Mouse (Mus musculus) left cerebral cortex, postnatal 36 days (tissue): Measurements from ENCODE around the gene Lancl1. TPM values are rescaled to one million over a fixed set of nuclear protein-coding genes. Genes with fewer than 3 reads are reported as not detected.

ENCODE experiments used
- DNase-seq, 2 experiments: peaks; one replicate each; pipeline ENCODE4 v3.0.0; 2021 to 2022; ENCODE audit warnings: low spot score in 2 of 2, mixed read lengths in 1 of 2
- intact Hi-C: fragments of 180-260 bp; cut with DNase I; formaldehyde crosslinking; loops from one replicate; pipeline ENCODE4 v1.15.1; 2025
- total RNA-seq, 2 experiments: library from RNA; stranded (reverse); gene quantifications; 2 replicates each; pipeline ENCODE4 v1.2.3; 2021

Gene Lancl1
- total RNA-seq, 2 experiments from 2014 or later: 177 to 209 TPM

DNA sequence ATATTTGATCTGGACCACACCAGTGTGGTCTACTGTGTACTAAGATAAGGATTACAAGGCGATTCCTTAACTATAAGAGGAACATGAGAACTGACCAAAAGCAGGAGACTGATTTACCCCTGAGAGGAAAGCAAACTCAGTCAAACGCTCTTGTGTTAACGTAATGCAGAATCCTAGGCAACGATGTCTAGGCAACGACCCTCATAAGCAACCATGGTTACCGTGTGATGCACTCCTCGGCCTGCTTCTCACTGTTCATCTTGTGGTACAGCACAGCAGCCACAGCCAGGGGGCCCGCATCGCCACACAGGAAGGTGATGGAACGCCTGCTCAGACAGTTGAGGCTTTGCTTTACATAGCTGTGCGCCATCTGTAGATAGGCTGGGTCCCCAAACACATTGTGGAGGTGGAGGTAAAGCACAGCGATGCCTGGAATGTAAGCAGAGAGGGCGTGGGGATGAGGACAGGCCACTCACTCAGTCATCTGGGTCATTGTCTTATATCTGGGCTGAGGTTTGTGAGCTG, 18.0 kb downstream of the Lancl1 start:
- intact Hi-C loops: no loop called here
- DNase-seq: no peak

DNA sequence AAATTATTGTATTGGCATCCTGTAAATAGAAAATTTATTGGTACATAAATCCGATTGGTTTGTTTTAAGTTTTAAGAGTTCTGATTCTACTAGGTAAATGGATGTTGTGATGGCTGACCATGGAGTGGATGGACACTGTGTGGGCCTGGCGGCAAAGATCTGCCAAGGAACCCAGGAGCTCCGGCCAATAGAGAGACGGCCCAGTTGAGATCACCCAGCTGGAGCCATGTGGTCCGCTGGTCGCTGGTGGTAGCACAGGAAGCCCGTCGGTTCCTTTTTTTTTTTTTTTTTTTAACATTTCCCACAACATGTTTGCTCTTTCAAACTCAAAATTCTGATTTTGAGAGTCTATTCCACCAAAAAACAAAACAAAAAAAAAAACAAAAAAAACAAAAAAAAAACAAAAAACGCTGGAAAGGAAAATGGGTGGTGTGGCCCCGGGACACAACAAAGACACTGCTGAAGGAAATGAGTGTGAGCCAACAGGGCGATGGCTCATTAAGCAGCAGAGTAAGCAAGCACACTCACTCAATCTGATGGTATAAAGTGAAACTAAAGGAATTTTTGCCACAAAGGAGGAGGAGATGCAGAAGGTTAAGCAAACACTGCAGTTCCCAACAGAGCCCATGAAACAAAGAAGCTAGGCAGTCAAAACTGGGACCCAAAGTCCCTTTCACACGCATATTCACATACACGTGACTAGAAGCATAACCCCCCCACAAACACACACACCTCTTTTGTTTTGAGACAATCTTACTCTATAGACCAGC, 21.4 kb downstream of the Lancl1 start:
- no peak for DNase-seq

DNA sequence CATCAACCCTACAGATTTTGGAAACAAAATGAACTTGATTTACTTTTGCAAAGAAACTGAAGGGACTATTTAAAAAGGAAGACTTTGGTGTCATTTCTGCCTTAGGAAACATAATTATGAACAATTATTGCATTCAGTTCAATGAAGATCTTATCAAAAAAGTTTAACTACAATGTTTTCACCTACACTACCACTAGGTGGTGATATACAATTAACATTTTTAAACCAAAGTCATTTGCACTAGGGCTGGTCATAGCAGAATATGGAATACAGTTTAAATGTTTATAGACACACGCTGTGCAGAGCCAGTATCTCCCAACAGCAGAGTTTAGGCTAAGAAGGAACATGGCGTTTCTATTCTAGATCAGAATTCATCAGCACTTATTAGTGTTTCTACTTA, 24.5 kb downstream of the Lancl1 start:
- DNase-seq: no peak
- intact Hi-C loops: no loop called here

More for the DNA sequence above, 21.4 kb downstream of the Lancl1 start:
- intact Hi-C loops: no loop called here

DNA sequence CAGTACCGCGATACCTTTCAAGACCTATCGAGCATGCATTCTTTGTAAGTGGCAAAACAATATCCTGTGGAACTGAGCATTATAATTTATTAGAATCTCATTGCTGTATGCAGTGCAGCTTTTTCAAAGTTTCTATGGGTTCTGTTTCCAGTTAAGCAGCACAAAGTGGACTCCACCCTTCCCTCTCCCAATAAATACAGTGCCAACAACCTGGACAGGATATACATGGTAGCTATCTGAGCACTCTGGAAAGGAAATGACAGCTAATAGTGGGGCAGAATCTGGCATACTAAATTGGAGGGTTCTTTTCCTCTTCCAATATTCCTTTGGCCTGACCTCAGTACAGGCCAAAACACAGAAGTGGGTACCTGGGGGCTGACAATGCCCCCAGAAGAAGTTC, 28.2 kb downstream of the Lancl1 start:
- intact Hi-C loops: no loop called here
- DNase-seq: no peak

DNA sequence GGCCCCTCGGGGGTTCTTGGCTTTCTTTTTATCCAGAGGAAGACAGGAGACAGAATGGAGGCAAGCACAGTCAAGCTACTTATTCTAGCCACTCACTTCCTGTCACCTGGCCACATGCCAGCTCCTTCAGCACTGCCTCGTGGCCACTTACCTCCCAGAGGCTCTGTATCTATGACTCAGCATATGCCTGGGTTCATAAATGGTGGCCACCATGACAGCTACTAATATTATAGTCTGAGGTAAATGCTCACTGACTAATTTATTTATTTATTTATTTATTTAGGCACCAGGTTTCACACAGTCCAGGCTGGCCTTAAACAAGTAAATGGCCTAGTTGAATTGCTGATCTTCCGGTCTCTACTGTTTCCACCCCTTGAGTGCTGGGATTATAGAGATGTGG, 35.0 kb downstream of the Lancl1 start:
- intact Hi-C loops: no loop called here
- no peak for DNase-seq

DNA sequence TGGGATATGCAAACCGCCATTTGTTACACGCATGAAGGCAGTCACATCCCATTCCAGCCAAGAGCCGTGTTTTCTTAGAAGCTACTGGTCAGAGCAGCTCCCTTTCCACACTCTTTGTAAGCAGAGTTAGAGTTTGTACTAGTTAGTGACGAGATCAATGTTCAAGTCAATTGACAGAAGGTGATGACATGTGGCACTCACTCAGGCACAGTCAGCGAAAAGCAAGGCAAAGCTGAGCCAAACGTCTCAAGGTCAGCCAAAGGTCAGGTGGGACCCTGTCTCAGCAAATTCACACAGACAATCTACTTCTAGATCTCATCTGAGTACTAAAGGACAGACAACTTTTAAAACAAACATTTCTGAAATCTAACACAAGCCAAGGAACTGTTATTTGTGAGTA, 36.4 kb downstream of the Lancl1 start:
- intact Hi-C loops: no loop called here
- no peak for DNase-seq

DNA sequence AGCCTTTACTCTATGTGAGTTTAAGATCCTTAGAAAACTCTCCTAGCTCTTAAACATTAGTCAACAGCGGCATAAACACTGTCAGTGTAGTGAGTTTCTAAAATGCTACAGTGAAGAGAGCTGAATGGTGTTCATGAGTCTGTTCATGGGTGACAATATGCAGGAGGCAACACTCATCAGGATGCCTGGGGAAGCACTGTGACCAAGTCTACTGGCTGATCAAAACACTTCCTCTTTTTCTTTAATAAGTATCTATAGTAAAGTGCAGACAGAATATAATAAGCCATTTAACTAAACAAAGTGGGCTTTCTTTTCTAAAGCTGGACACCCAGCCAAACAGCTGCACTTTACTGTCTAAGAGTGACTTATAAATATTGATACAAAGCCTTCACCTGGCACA, 37.3 kb downstream of the Lancl1 start:
- intact Hi-C loops: no loop called here

DNA sequence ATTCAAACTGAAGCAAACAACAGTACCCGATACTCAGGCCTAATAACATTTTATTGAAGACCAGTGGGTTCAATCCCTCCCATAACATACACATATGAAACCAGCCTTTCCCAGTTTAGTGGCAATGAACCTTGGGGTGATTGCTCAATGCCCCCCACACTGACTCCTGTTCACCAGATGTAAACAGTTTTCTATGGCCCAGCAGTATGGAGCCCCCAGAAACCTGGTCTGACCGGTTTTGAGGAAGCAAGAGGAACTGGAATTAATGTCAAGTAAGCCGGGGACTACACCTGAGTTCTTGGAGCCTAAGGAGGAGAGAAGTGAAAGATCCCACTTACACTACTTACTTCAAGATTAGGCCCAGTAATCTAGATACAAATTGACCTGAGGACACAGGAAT, 38.2 kb downstream of the Lancl1 start:
- DNase-seq: no peak
- intact Hi-C loops: no loop called here

More for the DNA sequence above, 37.3 kb downstream of the Lancl1 start:
- DNase-seq: no peak

DNA sequence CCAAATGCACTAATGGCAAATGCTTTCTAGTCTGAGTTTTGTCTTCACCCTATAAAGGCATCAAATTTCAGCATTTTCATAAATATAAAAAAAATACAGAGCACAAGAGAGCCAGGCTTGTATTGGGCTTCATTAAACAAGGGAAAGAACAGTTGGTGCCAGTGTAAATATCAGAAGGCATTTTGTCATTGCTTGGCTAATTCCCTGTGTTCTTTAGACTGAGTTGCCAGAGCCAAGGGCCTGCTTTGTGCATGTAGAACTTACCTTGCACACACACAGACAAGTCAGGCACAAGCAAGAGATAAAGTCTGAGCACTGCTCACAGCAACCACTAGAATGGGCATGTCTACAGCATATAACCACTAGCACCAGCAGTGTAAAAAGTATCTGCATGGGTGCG, 40.1 kb downstream of the Lancl1 start:
- no peak for DNase-seq
- intact Hi-C loops: no loop called here

DNA sequence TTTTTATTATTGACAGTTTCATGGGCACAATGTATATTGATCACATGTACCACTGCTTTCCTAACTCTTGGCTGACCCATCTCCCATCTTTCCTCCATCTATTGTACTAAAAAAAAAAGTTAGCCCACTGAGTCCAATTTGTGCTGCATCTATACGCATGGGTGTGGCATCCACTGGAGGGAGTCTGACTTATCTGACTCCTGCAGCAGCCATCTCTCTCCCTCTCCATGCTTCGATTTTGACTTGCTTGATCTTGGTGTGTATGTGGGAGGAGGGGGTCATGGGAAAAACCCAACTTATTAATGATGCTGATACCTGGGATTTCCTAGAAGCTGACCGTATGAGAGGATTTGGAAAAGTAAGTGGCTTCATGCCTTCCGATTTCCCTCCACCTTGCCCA, 40.5 kb downstream of the Lancl1 start:
- intact Hi-C loops: no loop called here
- DNase-seq: no peak

DNA sequence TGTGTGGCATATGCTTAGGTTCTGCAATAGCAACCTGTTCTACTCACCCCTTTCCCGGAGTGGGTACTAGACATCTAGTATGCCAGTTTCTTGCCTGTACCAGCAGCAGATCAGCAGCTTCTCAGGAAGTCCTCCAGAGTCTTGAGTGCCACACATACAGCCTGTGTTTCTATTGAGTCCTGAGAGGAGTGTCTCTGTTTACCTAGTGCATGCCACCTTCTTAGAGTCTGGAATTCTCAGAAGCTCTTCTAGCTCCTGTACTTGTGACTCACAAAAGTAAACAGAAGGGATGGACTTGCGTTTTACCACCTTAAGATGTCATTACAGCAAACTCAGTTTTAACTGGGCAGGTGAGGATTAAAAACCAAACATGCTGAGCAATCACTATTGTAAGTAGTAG, 41.9 kb downstream of the Lancl1 start:
- DNase-seq: no peak
- intact Hi-C loops: no loop called here

DNA sequence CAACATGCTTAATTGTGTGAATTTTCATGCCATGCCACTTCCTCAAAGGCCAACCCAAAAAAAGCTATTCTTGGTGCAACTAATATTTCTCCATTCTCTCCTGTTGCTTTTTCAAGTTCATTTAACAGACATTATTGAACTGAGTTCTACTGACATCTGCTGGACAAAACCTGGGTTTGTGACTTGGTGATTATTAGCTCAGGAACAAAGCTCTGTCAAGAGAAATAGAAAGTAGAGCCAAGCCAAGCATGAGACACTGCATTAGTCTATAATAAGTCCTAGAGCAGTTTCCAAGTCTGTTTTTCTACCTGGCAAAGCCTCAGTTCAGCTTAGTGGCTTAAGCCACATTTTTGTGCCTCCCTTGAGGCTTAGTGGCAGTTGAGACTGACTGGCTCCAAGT, 45.9 kb downstream of the Lancl1 start:
- DNase-seq: no peak
- intact Hi-C loops: loop anchor here (2.0 kb wide), 1 partner anchor 96 kb away; no protein-coding TSS in a partner anchor

DNA sequence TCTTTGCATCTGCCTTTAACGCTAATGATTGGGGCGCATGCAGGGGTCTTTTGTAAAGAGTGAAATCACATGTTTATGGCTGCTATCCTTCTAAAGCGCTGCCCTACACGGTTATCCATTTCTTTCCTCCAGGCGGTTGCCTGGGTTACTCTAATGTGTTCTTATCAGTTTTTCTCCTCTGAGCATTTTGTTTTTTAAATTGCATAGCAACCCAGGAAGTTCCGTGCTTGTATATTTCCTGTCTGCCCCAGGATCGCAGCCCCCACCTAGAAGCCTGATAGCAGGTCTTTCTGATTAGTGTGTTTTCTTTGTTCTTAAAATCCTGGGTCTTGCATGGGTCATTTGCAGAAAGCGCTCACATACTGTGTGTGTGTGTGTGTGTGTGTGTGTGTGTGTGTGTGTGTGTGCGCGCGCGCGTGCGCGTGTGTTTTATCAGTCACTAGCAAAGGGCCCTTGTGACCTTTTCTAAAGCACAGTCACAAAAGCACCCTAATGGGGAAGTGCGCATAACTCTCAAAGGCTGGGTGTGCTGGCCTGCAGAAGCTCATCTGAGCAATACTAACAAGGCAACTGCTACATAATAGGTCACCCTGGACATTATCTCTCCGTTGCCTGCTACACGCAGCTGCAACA, 51.0 kb downstream of the Lancl1 start:
- DNase-seq: no peak

DNA sequence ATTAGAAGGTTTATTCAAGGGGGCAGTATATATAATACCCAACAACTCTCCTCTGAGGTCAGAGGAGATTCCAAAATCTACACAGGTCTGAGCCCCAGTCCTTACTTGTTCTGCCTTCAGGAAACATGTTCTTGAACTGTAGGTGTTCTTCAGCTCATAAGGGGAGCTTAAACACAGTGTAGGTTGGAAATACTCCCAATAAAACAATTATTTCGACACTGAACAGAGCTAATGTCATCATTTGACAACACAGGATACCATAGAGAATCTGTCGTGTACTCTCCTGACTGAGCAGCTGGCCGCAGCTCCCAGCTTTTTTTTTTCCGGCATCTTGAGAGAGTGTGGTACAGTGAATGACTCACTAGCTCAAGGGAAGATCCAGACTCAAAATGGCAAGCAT, 52.8 kb downstream of the Lancl1 start:
- intact Hi-C loops: no loop called here
- no peak for DNase-seq

More for the DNA sequence above, 51.0 kb downstream of the Lancl1 start:
- intact Hi-C loops: no loop called here

DNA sequence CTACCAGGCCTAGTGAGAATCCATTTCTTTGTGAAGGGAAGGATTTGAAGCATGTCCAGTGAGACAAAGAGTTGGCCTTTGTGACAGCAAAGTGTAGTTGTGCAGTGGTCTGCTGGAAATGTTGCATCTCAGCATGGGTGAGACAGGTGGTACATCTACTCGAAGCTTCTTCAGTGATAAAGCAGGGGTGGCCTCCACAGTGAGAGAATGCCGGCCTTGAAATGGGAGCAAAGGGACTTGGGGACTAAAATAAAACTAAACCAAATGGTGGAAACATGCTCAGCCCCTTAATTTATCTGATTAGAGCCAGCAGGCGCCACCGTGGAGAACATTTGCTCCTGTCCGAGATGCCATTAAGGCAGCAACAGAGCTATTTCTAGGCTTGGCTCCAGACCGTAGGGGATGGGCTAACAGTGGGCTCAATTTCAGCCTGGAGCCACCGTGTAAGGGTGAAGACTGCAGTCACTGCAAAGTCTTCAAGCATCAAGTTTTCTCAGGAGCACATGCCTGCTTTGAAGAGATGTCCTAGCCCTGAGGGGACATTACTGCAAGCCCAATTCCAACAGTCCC, 53.5 kb downstream of the Lancl1 start:
- intact Hi-C loops: no loop called here
- DNase-seq: no peak

DNA sequence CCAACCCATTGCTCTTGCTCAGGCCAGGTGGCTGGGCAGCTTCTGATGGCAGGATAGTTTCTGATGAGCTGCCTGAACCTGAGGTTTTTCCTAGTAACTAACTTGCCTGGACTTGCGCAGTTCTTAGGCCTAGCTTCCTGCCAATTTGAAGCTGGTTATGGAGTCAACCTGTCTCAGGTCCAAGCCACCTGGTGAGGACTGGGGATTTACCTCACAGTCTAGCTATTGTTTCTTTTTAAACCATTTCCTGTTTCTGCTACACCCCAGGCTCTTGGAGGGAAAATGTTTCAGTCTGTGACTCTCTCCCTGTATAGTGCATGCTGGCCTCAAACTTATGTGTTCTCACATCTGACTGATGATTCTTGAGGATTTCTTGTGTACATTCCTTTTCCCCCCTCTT, 58.5 kb downstream of the Lancl1 start:
- intact Hi-C loops: no loop called here
- no peak for DNase-seq

DNA sequence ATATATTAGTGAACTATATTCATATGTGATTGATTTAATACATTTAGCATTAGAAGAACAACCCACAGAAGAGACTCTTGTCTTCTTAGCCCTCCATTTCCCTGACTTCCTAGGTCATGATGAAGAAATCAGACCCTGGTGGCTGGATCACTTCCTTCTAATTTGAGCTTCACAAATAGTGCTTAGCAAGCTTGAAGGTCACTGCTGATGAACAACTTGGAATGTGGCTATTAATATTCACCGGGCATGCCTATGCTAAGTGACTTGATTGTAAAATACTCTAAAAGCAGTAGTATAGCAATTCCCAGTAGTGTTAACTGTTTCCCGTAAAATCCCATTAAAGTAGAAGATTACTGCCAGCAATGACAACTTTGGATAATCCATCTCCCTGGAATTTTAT, 63.2 kb downstream of the Lancl1 start:
- intact Hi-C loops: no loop called here
- no peak for DNase-seq

DNA sequence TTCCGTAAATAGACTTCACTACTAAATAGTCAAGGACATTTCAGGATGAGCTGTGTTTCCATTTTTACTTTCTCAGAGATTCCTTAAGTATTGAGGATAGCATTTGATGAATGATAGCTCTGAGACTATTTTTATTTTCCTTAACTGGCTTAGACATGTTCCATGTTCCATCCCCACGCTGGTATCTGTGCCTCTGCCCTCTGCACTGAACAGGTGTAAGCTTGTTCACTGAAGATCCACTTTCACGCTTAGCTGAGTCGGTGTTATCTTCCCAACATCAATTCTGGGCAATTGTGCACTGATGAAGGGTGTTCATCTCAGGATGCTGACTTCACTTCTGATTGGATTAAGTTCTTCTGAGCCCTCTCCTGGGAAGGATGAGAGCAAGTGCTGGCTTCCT, 73.8 kb downstream of the Lancl1 start:
- intact Hi-C loops: no loop called here

DNA sequence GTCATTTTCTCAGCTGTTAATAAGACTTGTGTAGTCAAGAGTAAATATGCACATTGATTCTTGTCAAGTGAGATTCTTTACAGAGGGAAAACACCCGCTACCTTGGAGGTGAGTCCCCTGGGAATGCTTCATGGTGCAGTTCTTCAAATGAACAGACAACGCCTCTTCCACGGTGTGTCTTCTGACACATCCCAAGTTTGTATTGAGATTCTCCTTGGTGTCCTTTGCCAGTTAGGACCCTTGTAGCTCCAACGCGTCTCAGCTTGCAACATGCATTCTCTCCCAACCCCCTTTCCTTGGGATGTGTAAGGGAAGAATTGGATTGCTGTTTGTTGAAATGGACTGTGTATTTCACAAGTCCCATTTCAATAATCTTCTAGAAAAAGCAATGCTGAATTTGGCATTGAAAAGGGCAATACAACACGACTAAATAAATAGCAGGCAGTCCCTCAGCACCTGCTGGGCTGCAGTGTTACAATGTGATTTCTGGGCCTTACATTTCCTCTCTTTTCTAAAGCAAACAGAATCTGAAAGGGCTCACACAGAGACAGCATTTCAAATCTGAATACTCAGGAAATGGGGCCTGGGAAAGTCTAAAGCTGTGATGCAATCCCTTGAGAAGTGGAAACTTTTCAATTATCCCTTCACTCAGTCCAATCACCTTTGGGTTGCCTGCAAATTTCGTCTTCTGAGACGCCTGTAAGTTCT, 78.0 kb downstream of the Lancl1 start:
- no peak for DNase-seq
- intact Hi-C loops: no loop called here

More for the DNA sequence above, 73.8 kb downstream of the Lancl1 start:
- DNase-seq: no peak

DNA sequence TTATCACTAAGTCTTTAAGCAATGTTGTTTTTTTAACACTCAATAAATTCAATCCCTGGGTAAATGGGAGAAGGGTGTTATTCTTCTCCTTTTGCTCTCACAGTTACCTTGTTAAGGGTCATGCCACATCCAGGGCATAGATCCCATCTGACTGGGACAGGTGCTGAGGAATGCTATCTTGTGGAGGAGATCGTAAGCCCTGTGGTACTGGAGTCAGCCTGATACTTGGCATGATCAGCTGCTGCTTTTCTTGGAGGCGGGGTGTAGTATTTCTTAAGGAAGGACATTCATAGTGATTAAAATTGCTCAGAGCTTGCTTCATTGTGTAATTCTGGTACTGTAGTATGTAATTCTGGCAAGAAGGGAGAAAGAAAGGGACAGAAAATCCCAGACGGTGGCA, 81.3 kb downstream of the Lancl1 start:
- DNase-seq: no peak
- intact Hi-C loops: no loop called here
